Mouse (Mus musculus): Measurements from ENCODE around the gene Nprl2.
"Not testable (repeated sequence)": the region's sequence is repeated elsewhere in the genome, so short reads cannot be mapped to it uniquely, and the experiment has no call there.

Gene Nprl2

DNA sequence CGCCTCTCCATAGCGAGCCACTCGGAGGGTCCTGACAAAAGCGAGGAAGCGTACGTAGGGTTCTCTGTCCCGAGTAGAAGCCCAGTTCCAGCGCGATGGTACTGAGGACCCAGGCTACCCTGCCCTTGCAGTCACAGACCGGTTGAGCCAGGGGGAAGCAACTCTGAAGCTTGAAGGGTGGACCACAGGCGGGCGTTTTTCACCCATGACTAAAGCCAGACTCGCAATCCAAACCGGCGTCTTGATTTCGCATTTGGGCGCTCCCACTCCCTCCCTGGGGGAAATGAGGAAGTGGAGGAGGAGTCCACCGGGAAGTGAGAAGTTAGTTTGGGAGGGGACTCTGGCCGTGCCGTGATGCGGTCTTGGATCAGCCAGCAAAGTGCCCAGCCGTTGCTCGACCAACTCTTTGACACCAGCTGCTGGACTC, 13.0 kb downstream of the Nprl2 start:
- DNase-seq, result peak; percentile 68 to 82

DNA sequence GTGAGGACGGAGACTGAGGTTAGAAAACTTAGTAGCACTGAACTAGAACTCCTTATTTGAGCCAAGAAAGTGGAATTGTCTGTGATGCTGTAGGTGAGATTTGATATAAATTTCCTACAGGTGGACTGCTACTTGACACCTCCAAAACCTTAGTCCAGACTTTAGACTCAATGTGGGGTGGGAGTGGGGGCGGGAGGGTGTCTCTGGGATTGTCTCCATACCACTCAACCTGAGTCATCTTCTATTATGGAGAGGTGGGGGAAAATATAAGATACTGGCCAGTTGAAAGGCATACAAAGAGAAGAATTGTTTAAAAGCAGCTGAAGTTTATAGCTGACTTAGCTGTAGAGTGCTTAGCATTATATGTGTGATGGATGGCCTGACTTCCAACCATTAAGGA, 13.7 kb downstream of the Nprl2 start:
- DNase-seq, result no peak

DNA sequence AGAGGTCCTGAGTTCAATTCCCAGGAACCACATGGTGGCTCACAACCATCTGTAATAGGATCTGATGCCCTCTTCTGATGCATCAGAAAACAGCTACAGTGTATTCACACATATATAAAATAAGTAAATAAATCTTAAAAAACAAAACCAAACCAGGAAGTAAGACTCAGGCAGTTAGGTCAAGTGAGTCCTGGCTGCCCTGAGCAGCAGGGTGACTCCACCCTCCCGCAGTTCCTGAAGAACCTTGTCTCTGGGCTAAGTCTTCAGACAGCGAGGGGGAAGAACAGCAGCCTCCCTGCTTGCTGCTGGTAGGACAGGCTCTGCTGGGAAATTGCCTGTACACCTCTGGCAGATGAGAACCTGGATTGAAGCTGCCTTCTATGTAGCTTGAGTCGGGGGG, 14.3 kb downstream of the Nprl2 start:
- peak in 1 of 2 experiments; percentile 54 for DNase-seq

DNA sequence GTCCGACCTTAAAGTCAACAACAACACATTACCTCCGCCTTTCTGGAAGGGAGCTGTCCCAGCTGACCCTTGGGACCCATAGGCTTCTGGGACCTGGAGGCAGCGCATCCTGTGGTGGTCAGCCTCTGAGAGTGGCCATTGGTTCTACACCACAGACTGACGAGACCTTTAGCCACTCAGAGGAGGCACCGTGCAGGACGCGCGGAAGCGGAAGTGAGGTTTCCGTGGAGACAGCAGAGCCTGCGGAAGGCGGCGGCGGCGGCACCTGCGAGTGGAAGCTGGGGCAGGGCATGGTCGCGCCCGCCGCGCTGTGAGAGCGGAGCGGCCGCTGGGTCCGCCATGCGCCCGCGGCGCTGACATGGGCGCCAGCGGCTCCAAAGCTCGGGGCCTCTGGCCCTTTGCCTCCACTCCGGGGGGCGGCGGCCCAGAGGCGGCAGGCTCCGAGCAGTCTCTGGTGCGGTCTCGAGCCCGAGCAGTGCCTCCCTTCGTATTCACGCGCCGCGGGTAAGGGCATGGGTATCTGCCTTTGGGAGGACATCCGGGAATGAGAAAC, 21.1 kb downstream of the Nprl2 start, which contains the start of gene Tusc2:
TSS of gene Tusc2 (plus strand) at position 227 of the 553 bp plus-strand sequence.
- DNase-seq, result peak; percentile 96 to 99

DNA sequence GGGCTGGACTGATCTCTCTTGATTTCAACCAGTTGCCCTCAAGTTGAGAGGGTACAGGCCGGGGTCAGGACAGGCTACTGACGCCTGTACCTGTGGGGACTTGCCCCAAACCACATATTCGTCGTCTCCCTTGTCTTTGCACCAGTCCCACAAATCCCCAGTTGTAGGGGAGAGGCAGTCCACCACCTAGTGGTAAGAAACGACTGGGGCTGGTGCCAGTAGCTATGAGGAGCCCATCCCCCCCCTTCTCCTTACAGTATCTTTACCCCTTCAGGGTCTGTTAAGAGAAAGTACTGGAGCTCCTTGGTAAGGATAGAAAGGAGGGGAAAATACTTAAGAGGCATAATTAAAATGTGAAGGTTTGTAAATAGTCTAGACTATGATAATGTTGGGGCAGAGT, 23.5 kb downstream of the Nprl2 start:
- not testable (repeated sequence) for DNase-seq

DNA sequence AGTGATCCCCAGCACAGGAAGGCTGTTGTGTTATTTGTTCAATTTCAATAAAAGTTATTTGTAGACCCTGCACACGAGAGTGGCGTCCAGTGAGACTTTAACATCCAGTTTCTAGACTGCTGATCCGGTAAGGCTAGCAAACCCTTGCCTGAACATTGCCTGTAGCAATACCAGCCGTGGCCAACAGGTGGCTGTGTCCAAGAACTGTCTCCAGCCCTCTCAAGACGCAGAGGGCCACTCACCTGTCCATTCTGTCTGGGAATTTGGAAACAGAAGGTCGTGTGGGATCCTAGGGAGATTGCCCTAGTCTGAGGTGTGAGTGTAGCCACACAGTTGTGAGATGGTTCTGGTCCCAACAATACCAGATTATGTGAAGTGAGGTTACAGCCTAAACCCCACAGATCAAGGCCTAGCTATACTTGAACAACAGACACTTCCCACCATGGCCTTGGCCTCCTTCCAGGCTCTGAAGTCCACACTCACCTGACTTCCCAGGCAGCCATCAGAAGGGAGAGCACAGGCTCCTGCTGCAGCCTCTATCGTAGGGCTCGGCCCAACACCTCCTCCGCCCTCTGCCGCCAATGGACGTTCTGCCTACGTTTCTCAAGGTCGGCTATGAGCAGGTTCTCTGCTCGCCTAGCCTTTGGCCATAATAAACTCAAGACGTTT, 24.1 kb downstream of the Nprl2 start:
- DNase-seq, result peak; percentile 94 to 97

DNA sequence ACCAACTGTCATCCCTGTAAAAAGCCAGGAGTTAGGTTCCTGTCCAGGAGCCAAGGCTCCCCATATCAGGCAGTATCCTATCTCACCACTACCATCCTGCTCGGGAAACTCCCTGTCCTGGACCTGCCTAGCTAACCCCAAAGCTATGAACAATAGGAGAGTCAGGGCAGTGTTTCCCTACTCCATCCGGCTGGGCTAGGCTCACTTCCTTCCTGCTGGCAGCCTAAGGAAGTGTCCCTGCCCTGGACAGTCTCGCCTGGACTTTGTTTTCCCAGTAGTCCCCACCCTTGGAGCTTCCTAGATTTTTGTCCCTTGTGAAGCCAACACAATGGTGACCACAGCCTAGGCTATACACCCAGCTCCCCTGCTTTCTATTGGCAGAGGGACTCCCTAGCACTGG, 24.8 kb downstream of the Nprl2 start:
- peak; percentile 65 to 88 for DNase-seq

DNA sequence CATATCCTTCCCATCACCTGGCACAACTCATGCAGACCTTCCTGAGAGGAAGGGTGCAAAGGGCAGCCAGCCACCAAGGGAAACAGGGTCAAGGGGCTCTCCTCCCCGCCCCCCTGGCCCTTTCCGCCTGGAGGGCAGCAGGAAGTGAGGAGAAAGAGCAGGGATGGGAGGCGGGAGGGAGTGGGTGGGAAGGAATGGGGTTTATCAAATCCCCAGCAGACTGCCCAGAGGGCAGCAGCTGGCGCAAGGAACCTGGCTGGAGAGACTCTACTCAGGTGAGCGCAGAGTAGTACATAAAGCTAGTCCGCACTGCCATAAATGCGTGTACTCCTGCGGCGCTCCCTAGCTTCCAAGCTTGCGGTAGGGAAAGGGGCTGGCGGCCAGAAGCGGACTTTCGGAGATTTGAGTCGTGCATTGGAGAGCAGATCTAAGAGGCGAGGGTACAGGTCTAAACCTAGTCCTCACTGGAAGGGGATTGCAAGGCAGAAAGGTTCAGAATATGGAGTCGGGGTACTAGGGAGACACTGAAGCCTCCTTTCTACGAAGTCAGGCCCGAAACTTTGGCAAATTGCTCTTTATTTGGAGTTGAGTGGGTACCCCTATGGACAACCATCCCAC, 25.8 kb downstream of the Nprl2 start, which contains the start of gene Hyal2:
TSS of gene Hyal2 (plus strand) at position 244 of the 618 bp plus-strand sequence.
- peak; percentile 88 to 95 for DNase-seq

DNA sequence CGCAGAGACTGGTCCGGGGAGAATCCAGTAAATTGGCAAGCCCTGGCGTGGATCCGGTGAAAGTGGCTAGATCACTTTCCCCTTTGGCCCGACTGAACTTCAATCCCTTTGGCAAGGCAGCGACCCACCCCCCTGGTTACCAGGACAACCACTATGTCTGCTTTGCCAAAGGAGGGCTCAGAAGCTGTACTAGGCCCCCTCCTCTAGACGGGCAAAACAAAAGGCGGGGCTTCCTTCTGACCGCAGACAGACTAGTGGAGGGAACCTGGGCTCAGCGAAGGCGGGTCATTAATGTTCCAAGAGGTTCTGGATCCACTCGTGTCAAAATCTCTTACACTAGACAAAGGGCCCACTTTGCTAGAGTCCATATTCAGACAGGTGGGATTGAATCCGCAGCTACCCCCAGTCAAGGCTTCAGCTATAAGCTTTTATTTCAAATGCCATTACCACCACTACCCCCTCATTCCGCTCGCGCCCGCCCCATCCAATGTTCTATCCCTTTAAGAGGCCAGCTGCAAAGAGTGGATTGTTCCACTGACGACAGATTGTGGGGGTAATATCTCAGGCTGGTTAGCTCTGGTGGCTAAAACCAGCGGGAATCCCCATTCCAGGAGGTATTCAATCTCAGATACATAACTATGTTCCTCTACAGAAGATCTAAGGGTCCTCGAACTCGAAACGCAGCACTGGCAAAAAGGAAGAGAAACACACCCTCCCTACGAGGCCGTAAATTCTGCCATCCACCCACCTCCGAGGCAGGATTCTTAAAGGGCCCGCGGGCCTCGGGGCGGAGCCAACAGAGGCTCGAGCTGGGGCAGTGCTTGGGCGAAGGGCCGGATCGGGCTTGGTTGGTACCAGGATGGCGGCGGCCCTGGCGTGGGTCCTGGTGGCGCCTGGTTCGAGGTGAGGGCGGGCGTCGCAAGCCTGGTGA, 26.6 kb downstream of the Nprl2 start:
- peak; percentile 89 to 95 for DNase-seq

DNA sequence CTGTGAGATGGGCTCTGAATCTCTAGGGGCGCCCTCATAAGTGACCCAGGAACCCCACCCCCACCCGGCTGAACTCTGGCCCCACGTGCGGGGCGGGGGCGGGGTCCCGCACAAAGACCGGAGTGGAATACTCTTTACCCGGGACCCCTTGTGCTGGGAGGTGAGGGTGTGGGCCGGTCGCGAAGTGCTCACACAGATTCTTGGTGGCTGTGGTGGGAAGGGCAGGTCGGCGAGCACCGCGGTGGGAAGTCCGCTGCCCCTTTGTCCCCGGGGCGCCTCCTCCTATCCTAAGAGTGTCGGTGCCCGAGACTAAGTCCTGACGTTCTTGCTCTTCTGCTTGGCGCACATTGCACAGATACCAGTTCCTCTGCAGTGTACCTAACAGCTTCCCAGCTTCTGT, 27.2 kb downstream of the Nprl2 start:
- no peak for DNase-seq

DNA sequence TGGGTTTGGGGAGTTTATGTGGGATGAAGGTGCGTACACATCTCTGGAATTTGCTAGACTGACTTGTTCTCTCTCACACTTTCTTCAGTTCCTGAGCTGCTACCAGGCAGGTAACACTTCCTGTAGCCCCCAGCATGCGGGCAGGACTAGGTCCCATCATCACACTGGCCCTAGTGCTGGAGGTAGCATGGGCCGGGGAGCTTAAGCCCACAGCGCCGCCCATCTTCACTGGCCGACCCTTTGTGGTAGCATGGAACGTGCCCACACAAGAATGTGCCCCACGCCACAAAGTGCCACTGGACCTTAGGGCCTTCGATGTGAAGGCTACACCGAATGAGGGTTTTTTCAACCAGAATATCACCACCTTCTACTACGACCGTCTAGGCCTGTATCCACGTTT, 28.0 kb downstream of the Nprl2 start:
- DNase-seq, result no peak

DNA sequence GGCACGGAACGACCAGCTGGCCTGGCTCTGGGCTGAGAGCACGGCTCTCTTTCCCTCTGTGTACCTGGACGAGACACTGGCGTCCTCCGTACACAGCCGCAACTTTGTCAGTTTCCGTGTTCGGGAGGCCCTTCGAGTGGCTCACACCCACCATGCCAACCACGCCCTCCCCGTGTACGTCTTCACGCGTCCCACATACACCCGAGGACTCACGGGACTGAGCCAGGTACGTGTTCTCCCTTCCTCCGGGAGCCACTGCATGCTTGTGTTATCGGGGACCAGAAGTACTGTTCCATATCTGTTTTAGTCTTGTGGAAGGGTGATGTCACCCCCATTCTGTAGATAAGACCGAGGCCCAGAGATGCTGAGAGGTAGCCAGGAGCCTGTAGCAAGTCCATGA, 28.8 kb downstream of the Nprl2 start:
- DNase-seq, result peak in 1 of 2 experiments; percentile 55

DNA sequence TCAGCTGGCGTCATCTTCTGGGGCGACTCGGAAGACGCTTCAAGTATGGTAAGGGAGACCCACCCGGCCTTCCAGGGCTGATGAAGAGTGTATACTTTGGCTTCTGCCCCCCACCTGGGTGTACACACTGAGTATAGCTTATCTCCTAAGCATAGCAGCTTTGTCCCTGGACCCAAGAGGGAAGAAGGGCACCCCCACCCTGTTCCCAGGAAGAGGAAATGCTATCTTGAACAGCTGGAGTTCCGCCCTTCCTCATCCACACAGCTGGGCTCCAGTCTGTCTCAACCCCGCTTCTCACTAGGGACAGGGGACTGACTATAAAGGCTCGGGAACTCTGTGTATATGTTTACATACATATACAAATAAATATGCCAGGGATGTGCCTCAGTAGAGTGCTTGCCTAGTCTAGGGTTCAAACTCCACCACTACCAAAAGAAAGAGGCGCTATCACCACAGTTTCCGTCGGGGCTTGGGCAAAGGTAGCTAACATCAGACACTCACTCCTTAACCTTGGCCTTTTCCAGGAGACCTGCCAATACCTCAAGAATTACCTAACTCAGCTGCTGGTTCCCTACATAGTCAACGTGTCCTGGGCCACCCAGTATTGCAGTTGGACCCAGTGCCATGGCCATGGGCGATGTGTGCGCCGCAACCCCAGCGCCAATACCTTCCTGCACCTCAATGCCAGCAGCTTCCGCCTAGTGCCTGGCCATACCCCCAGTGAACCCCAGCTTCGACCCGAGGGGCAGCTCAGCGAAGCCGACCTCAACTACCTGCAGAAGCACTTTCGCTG, 29.7 kb downstream of the Nprl2 start:
- peak in 1 of 2 experiments; percentile 55 for DNase-seq

DNA sequence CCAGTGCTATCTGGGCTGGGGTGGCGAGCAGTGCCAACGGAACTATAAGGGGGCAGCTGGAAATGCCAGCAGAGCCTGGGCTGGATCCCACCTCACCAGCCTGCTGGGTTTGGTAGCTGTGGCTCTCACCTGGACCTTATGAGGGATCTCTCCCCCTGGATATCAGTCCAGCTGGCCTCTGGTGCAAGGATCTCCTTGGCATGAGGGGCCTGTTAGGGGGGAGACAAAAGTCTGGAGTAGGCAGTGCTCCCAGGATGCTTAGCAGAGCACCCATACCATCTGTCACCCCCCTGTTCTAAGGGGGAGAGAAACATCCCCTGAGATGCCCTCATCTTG, 30.3 kb downstream of the Nprl2 start:
- no peak for DNase-seq

DNA sequence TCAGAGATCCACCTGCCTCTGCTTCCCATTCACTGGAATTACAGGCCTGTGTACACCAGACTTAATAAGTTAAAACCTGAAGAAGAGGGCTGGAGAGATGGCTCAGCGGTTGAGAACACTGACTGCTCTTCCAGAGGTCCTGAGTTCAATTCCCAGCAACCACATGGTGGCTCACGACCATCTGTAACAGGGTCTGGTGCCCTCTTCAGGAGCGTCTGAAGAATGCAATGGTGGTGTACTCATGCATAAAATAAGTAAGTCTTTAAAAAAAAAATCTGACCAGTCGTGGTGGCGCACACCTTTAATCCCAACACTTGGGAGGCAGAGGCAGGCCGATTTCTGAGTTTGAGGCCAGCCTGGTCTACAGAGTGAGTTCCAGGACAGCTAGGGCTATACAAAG, 31.7 kb downstream of the Nprl2 start:
- not testable (repeated sequence) for DNase-seq

DNA sequence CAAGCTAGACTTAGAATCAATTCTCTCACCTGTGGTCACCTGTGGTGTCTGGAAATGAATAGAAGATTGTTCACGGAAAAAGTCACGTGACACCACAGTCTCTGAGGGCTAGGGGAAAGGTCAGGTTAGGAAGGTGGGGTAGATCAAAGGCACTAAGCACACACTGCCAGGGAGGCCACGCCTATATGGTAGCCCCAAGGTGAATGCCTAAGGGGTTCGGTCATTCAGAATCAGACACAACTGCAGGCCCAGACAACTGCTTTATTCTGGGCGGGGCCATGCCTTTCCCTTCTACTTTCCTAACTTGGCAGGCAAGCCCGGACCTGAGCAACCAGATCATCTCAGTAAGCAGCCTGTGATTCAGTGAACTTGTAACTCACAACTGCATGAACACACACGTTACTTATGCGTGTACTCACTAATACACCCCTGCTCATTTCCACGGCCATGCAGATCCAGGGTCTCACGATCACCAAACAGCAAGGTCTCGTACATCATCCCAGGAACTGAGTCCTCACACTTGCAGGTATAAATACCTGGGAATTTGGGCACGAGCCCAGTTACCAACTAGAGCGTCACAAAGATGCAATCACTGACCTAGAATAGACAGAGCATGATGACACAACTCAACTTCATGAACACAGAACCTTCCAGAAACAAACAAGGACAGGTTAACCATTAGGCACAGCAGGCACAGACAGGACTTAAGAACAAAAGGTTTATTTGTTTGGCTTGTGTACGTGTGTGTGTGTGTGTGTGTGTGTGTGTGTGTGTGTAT, 33.7 kb downstream of the Nprl2 start:
- no peak for DNase-seq

DNA sequence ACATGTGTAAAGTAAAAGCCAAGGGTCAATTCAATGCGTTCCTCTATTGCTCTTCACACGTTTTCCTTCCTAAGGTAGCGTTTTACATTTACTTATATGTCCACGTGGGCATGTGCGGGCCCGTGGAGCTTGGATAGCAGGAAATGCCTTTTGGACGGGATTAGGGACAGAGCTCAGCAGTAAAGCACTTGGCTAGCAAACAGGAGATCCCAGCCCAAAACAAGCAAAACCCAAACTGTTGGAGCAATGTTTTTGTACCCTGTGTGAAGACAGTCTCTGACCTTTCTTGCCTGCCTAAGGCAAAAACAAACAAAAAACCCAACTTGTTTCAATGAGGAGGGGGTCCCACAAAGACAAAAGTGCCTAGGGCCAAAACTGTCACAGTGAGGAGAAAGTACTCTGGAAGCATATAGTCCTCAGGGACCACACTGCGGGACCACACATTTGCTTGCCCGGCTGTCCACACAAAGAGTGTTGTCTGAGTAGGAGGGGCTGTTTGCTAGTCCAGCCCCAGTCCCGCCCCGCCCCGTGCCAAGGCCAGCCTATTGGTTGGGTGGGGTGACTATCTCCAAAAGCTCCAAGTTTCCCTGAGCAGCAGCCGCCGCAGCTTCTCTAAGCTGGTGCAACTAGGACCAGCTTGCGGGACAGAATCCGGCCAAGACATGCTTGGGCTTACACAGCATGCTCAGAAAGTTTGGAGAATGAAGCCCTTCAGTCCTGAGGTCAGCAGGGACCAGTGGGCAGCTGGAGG, 34.5 kb downstream of the Nprl2 start, which contains the start of gene Hyal1:
TSS of gene Hyal1 (plus strand) at position 571 of the 751 bp plus-strand sequence.
- DNase-seq, result peak; percentile 88 to 93

DNA sequence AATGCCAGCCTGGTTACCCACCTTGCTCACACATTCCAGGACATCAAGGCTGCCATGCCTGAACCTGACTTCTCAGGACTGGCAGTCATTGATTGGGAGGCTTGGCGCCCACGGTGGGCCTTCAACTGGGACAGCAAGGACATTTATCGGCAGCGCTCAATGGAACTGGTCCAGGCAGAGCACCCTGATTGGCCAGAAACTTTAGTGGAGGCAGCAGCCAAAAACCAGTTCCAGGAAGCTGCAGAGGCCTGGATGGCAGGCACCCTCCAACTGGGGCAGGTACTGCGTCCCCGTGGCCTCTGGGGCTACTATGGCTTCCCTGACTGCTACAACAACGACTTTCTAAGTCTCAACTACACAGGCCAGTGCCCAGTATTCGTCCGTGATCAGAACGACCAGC, 35.8 kb downstream of the Nprl2 start:
- DNase-seq, result no peak

DNA sequence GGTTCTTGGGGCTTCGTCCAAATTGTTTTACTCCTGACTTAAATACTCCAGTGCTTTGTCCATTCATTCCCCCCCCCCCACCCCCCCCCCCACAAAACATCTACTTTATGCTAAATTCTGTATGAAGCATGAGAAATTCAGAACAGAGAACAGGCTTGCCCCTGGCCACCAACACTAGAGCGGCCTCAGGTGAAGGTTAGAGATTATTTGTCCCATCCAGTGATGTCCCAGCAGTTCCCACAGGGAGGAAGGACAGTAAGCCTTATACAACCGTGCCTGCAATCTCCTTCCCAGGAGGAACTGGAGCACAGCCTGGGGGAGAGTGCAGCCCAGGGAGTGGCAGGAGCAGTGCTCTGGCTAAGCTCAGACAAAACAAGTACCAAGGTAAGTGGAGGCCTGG, 36.6 kb downstream of the Nprl2 start, which contains the start of gene Naa80:
TSS of gene Naa80 (plus strand) at position 301 of the 400 bp plus-strand sequence.
- DNase-seq, result no peak
